In genomic region chr4:83682866-83683265, GRCm38 (mm10) we compare ENCODE assay signal across 34 mouse cellular contexts.
"Had no signal": no experiment of that assay in that cellular context is flagged by ENCODE, and none has a peak within 500 bp of the region (broad histone marks: within the 10 kb centered on the region; RNA-seq: fewer than 3 reads in every experiment).

No protein-coding gene starts in this region.

- H3K4me2 ChIP-seq: heart, embryonic 12.5 days; heart, embryonic 13.5 days; heart, embryonic 15.5 days; hindbrain, embryonic 12.5 days; hindbrain, embryonic 13.5 days; hindbrain, embryonic 14.5 days; hindbrain, embryonic 15.5 days; intestine, embryonic 15.5 days; kidney, embryonic 15.5 days had no signal

- H3K27me3 ChIP-seq: heart, embryonic 12.5 days; heart, embryonic 13.5 days; heart, embryonic 15.5 days; hindbrain, embryonic 12.5 days; hindbrain, embryonic 13.5 days; hindbrain, embryonic 15.5 days; intestine, embryonic 15.5 days; kidney, embryonic 15.5 days had no signal

- H3K36me3 ChIP-seq: heart, embryonic 12.5 days; heart, embryonic 13.5 days; heart, embryonic 15.5 days; hindbrain, embryonic 10.5 days; hindbrain, embryonic 12.5 days; hindbrain, embryonic 13.5 days; hindbrain, embryonic 15.5 days; intestine, embryonic 15.5 days; kidney, embryonic 15.5 days had no signal

- H3K4me3 ChIP-seq: heart, embryonic 12.5 days; heart, embryonic 13.5 days; heart, embryonic 15.5 days; hindbrain, embryonic 10.5 days; hindbrain, embryonic 12.5 days; hindbrain, embryonic 13.5 days; hindbrain, embryonic 15.5 days; intestine, embryonic 15.5 days; kidney, embryonic 15.5 days; layer of hippocampus, adult 2 months; left cerebral cortex, adult 2 months had no signal

- H3K4me1 ChIP-seq: heart, embryonic 12.5 days; heart, embryonic 13.5 days; heart, embryonic 15.5 days; hindbrain, embryonic 10.5 days; hindbrain, embryonic 12.5 days; hindbrain, embryonic 13.5 days; hindbrain, embryonic 15.5 days; intestine, embryonic 15.5 days; kidney, embryonic 15.5 days had no signal

- DNase-seq: heart, postnatal 10 days; heart, postnatal 14 days; heart, postnatal 36 days; heart, postnatal 4 days; kidney, adult 11 months; kidney, adult 18-20 months; kidney, adult 2 months; kidney, adult 8-10 months; kidney, adult 9 months; kidney, postnatal 10 days; kidney, postnatal 14 days; kidney, postnatal 25 days; kidney, postnatal 36 days; kidney, postnatal 4 days; layer of hippocampus, adult 9-11 months; layer of hippocampus, postnatal 36 days had no signal

- ATAC-seq: hindbrain, embryonic 16.5 days; hindbrain, postnatal 0 days; inflammation-experienced regulatory T-cells, adult 6 months; intestine, embryonic 15.5 days; intestine, embryonic 16.5 days; intestine, postnatal 0 days had no signal

- H3K9ac ChIP-seq: heart, embryonic 12.5 days; heart, embryonic 13.5 days; heart, embryonic 15.5 days; hindbrain, embryonic 12.5 days; hindbrain, embryonic 13.5 days; hindbrain, embryonic 14.5 days; hindbrain, embryonic 15.5 days; intestine, embryonic 15.5 days; kidney, embryonic 15.5 days had no signal

- H3K27ac ChIP-seq: heart, embryonic 13.5 days; heart, embryonic 15.5 days; hindbrain, embryonic 10.5 days; hindbrain, embryonic 12.5 days; hindbrain, embryonic 13.5 days; hindbrain, embryonic 14.5 days; hindbrain, embryonic 15.5 days; hindbrain, postnatal 0 days; intestine, embryonic 15.5 days; kidney, embryonic 15.5 days; kidney, postnatal 0 days; layer of hippocampus, adult 2 months; left cerebral cortex, adult 2 months had no signal

- H3K9me3 ChIP-seq: heart, embryonic 12.5 days; heart, embryonic 13.5 days; heart, embryonic 15.5 days; hindbrain, embryonic 10.5 days; hindbrain, embryonic 12.5 days; hindbrain, embryonic 13.5 days; hindbrain, embryonic 15.5 days; intestine, embryonic 15.5 days; kidney, embryonic 15.5 days had no signal
